7 mouse cellular contexts compared by ENCODE assay signal in the genomic region with DNA sequence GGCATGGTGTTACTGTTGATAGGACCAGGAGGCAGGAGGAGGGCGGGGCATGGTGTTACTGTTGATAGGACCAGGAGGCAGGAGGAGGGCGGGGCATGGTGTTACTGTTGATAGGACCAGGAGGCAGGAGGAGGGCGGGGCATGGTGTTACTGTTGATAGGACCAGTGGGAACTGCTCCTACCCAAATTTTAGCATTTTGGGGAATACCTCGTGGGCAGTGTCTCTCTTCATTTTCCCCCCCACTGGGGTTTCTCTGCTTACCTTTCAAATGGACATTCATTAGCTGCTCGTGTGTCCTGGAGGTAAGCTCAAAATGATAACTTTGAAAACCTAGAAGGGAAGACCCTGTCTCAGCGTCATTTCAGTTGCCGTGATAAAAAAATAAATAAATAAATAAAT.
DNase-seq lines count a peak whose midpoint lies in the region; ATAC-seq and TF ChIP-seq lines count a peak whose summit lies in the region.
"Not testable (repeated sequence)": the region's sequence is repeated elsewhere in the genome, so short reads cannot be mapped to it uniquely, and the experiment has no call there.

No protein-coding gene starts in this region.

- 28% methylated on average over 6 of the region's 7 CpGs for WGBS in heart, embryonic 13.5 days
- WGBS in liver, embryonic 11.5 days = 29% methylated on average over 5 of the region's 7 CpGs
- WGBS in liver, embryonic 15.5 days (ENCODE audit: insufficient replicate concordance) = 26% methylated on average over 6 of the region's 7 CpGs
- 38% methylated on average over 5 of the region's 7 CpGs for WGBS in lung, embryonic 15.5 days

- H3K4me3 ChIP-seq in MEL (ENCODE audit: control insufficient read depth in 1 of 2, insufficient read depth in 1 of 2, low read depth in 2 of 2, low read length in 2 of 2) = peak overlapping the region; percentile 16 to 24; a peak in 2 of 4 replicates
- not testable (repeated sequence) for H3K4me3 ChIP-seq in gastrocnemius, adult 2 months; heart, embryonic 13.5 days; liver, embryonic 11.5 days (ENCODE audit: low read depth, low read length); lung, embryonic 15.5 days; testis, adult 2 months (ENCODE audit: control insufficient read depth, low read depth, low read length)
- peak overlapping the region; percentile 36 for H3K4me3 ChIP-seq in liver, embryonic 15.5 days (replicated peaks)

- peak; percentile 54 for DNase-seq in MEL (ENCODE audit: low read depth, low spot score)
- not testable (repeated sequence) for DNase-seq in gastrocnemius, adult 2 months; liver, embryonic 11.5 days (ENCODE audit: low spot score)

- TF ChIP-seq EP300 in MEL (IDR thresholded peaks at IDR 0.05; ENCODE audit: low read depth in 1 of 2, low read length in 2 of 2) = not testable (repeated sequence)

- intact Hi-C loops in gastrocnemius, adult 2 months (cut with DNase I) = loop anchor here (10.0 kb wide), 1 partner anchor 54 kb away; no protein-coding TSS in a partner anchor

- peak overlapping the region; percentile 46; the same call in 1 of the 2 replicates for H3K4me2 ChIP-seq in heart, embryonic 13.5 days
- H3K4me2 ChIP-seq in liver, embryonic 11.5 days = peak overlapping the region; percentile 55
- peak overlapping the region; percentile 65 for H3K4me2 ChIP-seq in liver, embryonic 15.5 days
- H3K4me2 ChIP-seq in lung, embryonic 15.5 days = peak overlapping the region; percentile 30; the same call in 1 of the 2 replicates

- H3K27ac ChIP-seq in MEL (ENCODE audit: control insufficient read depth, low read depth, low read length); liver, embryonic 11.5 days (ENCODE audit: low read depth, low read length); lung, embryonic 15.5 days: not testable (repeated sequence)
- H3K27ac ChIP-seq in gastrocnemius, adult 2 months = peak overlapping the region; percentile 65; the same call in 1 of the 2 replicates
- H3K27ac ChIP-seq in heart, embryonic 13.5 days (replicated peaks) = 0 out of 2 replicates have a peak overlapping the region, but pooled peaks have one; percentile 32
- peak overlapping the region; percentile 85 for H3K27ac ChIP-seq in liver, embryonic 15.5 days (replicated peaks)
- 0 out of 2 replicates have a peak overlapping the region, but pooled peaks have one; percentile 46 for H3K27ac ChIP-seq in testis, adult 2 months (ENCODE audit: control insufficient read depth, insufficient read depth, low read depth, low read length)

- not testable (repeated sequence) for H3K27me3 ChIP-seq in MEL (ENCODE audit: control insufficient read depth in 1 of 2, insufficient read depth in 2 of 2, low read length in 2 of 2); heart, embryonic 13.5 days (replicated peaks); liver, embryonic 11.5 days (replicated peaks; ENCODE audit: control insufficient read depth, insufficient read depth, low read length); lung, embryonic 15.5 days; testis, adult 2 months (ENCODE audit: control insufficient read depth, insufficient read depth, low read length)
- H3K27me3 ChIP-seq in liver, embryonic 15.5 days = peaks cover 20% of the 10 kb centered on the region

- H3K9ac ChIP-seq in MEL (ENCODE audit: control insufficient read depth, low read depth, low read length, poor library complexity, severe bottlenecking); heart, embryonic 13.5 days; liver, embryonic 11.5 days (ENCODE audit: low read depth, low read length); lung, embryonic 15.5 days: not testable (repeated sequence)
- peak overlapping the region; percentile 35; the same call in 1 of the 2 replicates for H3K9ac ChIP-seq in liver, embryonic 15.5 days

- not testable (repeated sequence) for TF ChIP-seq RAD21 in MEL (IDR thresholded peaks at IDR 0.05; ENCODE audit: low read depth, low read length)

- not testable (repeated sequence) for H3K79me2 ChIP-seq in MEL (ENCODE audit: control insufficient read depth, insufficient read depth, low read length, poor library complexity)

- peaks cover 17 to 26% of the 10 kb centered on the region in 2 experiments for H3K4me1 ChIP-seq in MEL (ENCODE audit: control insufficient read depth in 1 of 2, insufficient read depth in 2 of 2, low read length in 2 of 2)
- H3K4me1 ChIP-seq in heart, embryonic 13.5 days = peaks cover 25% of the 10 kb centered on the region
- peaks cover 17% of the 10 kb centered on the region for H3K4me1 ChIP-seq in liver, embryonic 11.5 days (replicated peaks; ENCODE audit: control insufficient read depth, insufficient read depth, low read length)
- peaks cover 62% of the 10 kb centered on the region for H3K4me1 ChIP-seq in liver, embryonic 15.5 days (replicated peaks)
- H3K4me1 ChIP-seq in lung, embryonic 15.5 days; testis, adult 2 months (ENCODE audit: control insufficient read depth, insufficient read depth, low read length): not testable (repeated sequence)

- not testable (repeated sequence) for ATAC-seq in heart, embryonic 13.5 days (ENCODE audit: extremely low read depth, insufficient number of reproducible peaks, low FRiP score, low TSS enrichment); liver, embryonic 11.5 days (replicated peaks; ENCODE audit: low FRiP score); liver, embryonic 15.5 days (ENCODE audit: insufficient read depth); lung, embryonic 15.5 days (ENCODE audit: borderline replicate concordance, extremely low read depth, low FRiP score, low TSS enrichment)

- H3K36me3 ChIP-seq in MEL (ENCODE audit: control insufficient read depth in 1 of 2, insufficient read depth in 2 of 2, low read length in 2 of 2) = peaks cover 0 to 17% of the 10 kb centered on the region in 2 experiments; a peak in 2 of 4 replicates
- peaks cover 11% of the 10 kb centered on the region for H3K36me3 ChIP-seq in heart, embryonic 13.5 days
- H3K36me3 ChIP-seq in liver, embryonic 11.5 days (ENCODE audit: control insufficient read depth, insufficient read depth, low read length); liver, embryonic 15.5 days (replicated peaks); lung, embryonic 15.5 days; testis, adult 2 months (ENCODE audit: control insufficient read depth, insufficient read depth, low read length): not testable (repeated sequence)

- H3K9me3 ChIP-seq in MEL (replicated peaks; ENCODE audit: insufficient read depth, low read length); heart, embryonic 13.5 days; liver, embryonic 11.5 days (ENCODE audit: control insufficient read depth, low read length); liver, embryonic 15.5 days (replicated peaks); lung, embryonic 15.5 days: not testable (repeated sequence)

- not testable (repeated sequence) for TF ChIP-seq POLR2A in MEL (IDR thresholded peaks at IDR 0.05; ENCODE audit: control insufficient read depth in 1 of 2, insufficient read depth in 1 of 2, low read depth in 1 of 2, low read length in 2 of 2, poor library complexity in 1 of 2); testis, adult 2 months (IDR thresholded peaks at IDR 0.05; ENCODE audit: control insufficient read depth, low read depth, low read length)

- TF ChIP-seq CTCF in MEL (IDR thresholded peaks at IDR 0.05 in 2 of 3, conservative IDR thresholded peaks at IDR 0.05 in 1 of 3; ENCODE audit: control insufficient read depth in 1 of 3, insufficient read depth in 1 of 3, low read depth in 2 of 3, low read length in 3 of 3, poor library complexity in 1 of 3, severe bottlenecking in 1 of 3); gastrocnemius, adult 2 months (IDR thresholded peaks at IDR 0.05); testis, adult 2 months (IDR thresholded peaks at IDR 0.05; ENCODE audit: control insufficient read depth, insufficient read depth, insufficient replicate concordance, low read depth, low read length): not testable (repeated sequence)
